In genomic region chr5:101772621-101773020, GRCm38 (mm10) we compare ENCODE assay signal across 22 mouse cellular contexts. TPM values are rescaled to one million over a fixed set of nuclear protein-coding genes. Genes with fewer than 3 reads are reported as not detected.
A peak's percentile ranks its signal among the peaks of the same experiment; 100 is the strongest.
DNase-seq lines count a peak whose midpoint lies in the region; ATAC-seq lines count a peak whose summit lies in the region.
"Had no signal": no experiment of that assay in that cellular context is flagged by ENCODE, and none has a peak within 500 bp of the region (broad histone marks: within the 10 kb centered on the region; RNA-seq: fewer than 3 reads in every experiment).

No protein-coding gene starts in this region.

- H3K4me3 ChIP-seq in kidney, embryonic 15.5 days (replicated peaks) = no peak overlapping the region
- H3K4me3 ChIP-seq: forebrain, embryonic 12.5 days; heart, adult 2 months; heart, embryonic 15.5 days; hindbrain, embryonic 10.5 days; limb, embryonic 10.5 days; megakaryocyte, embryonic 14.5 days had no signal

- no peaks in the 10 kb centered on the region for H3K36me3 ChIP-seq in kidney, embryonic 15.5 days
- H3K36me3 ChIP-seq: forebrain, embryonic 12.5 days; heart, embryonic 15.5 days; hindbrain, embryonic 10.5 days; limb, embryonic 10.5 days had no signal

- no peak for ATAC-seq in kidney, embryonic 15.5 days (replicated peaks; ENCODE audit: low FRiP score)
- ATAC-seq: hindbrain, postnatal 0 days had no signal

- no peaks in the 10 kb centered on the region for H3K4me1 ChIP-seq in kidney, embryonic 15.5 days
- H3K4me1 ChIP-seq: forebrain, embryonic 12.5 days; heart, embryonic 15.5 days; hindbrain, embryonic 10.5 days; limb, embryonic 10.5 days had no signal

- no peaks in the 10 kb centered on the region for H3K9me3 ChIP-seq in kidney, embryonic 15.5 days (replicated peaks)
- H3K9me3 ChIP-seq: forebrain, embryonic 12.5 days; heart, embryonic 15.5 days; hindbrain, embryonic 10.5 days; limb, embryonic 10.5 days had no signal

- H3K9ac ChIP-seq in kidney, embryonic 15.5 days = no peak overlapping the region
- H3K9ac ChIP-seq: forebrain, embryonic 12.5 days; heart, embryonic 15.5 days had no signal

- no peak overlapping the region for H3K4me2 ChIP-seq in kidney, embryonic 15.5 days
- H3K4me2 ChIP-seq: forebrain, embryonic 12.5 days; heart, embryonic 15.5 days; liver, embryonic 11.5 days had no signal

- peaks cover 19% of the 10 kb centered on the region for H3K27me3 ChIP-seq in kidney, embryonic 15.5 days

- 75% methylated on average over 9 of the region's 9 CpGs for WGBS in kidney, embryonic 15.5 days

- no peak overlapping the region for H3K27ac ChIP-seq in kidney, embryonic 15.5 days
- H3K27ac ChIP-seq: forebrain, embryonic 12.5 days; heart, adult 2 months; heart, embryonic 15.5 days; hindbrain, embryonic 10.5 days; hindbrain, postnatal 0 days; limb, embryonic 10.5 days had no signal

- peak; percentile 6 for DNase-seq in heart, postnatal 4 days
- no peak for DNase-seq in heart, adult 9 months (ENCODE audit: low spot score in 2 of 2)
- DNase-seq in kidney, postnatal 14 days = peak; percentile 36
- DNase-seq in NIH3T3 (ENCODE audit: low read depth) = peak; percentile 16
- peak; percentile 48 for DNase-seq in brain, adult 2 months (ENCODE audit: low read depth, low spot score)
- no peak for DNase-seq in spleen, postnatal 10 days (ENCODE audit: low spot score in 2 of 2)
- DNase-seq: adrenal gland, postnatal 25 days; cerebellum, adult 18-20 months; cerebellum, postnatal 36 days; gastrocnemius, postnatal 14 days; lung, adult 2 months; midbrain, embryonic 14.5 days had no signal

RNA-seq across cellular contexts. Expression of gene Cds1, which starts 7.7 kb away (rescaled TPM):
- total RNA-seq in heart, postnatal 4 days (2021) = 1 to 10 TPM; 2.2 to 3.8 TPM
- polyA plus RNA-seq in kidney, embryonic 15.5 days (2015; fragmentation: Nextera tagmentation; extraction: Ambion mirVana) = 10.9 and 11.8 TPM in 2 replicates
- polyA plus RNA-seq: C2C12 had no signal

Comparison
In these comparisons a context has a peak if more than half of its experiments do, and no peak if none do; other contexts are left out.
1. DNase-seq: peak in heart, postnatal 4 days (single experiment), kidney, postnatal 14 days (single experiment), NIH3T3 (single experiment) and brain, adult 2 months (single experiment); none in heart, adult 9 months (0 of 2) and spleen, postnatal 10 days (0 of 2).